In genomic region chr6:61326131-61326530, GRCm38 (mm10) we compare ENCODE assay signal across 24 mouse cellular contexts.
DNase-seq lines count a peak whose midpoint lies in the region; ATAC-seq lines count a peak whose summit lies in the region.
"Had no signal": no experiment of that assay in that cellular context is flagged by ENCODE, and none has a peak within 500 bp of the region (broad histone marks: within the 10 kb centered on the region; RNA-seq: fewer than 3 reads in every experiment).

No protein-coding gene starts in this region.

- no peaks in the 10 kb centered on the region for H3K4me1 ChIP-seq in heart, embryonic 16.5 days (ENCODE audit: control insufficient read depth, insufficient read depth, low read length)
- H3K4me1 ChIP-seq in hindbrain, embryonic 14.5 days (replicated peaks; ENCODE audit: control insufficient read depth, insufficient read depth, low read length) = peaks cover 5% of the 10 kb centered on the region; the same call in 1 of the 2 replicates
- peaks cover 10% of the 10 kb centered on the region for H3K4me1 ChIP-seq in midbrain, embryonic 16.5 days (ENCODE audit: control insufficient read depth, insufficient read depth, low read length)
- H3K4me1 ChIP-seq: embryonic facial prominence, embryonic 13.5 days; embryonic facial prominence, embryonic 15.5 days had no signal

- H3K36me3 ChIP-seq in heart, embryonic 16.5 days (ENCODE audit: control insufficient read depth, insufficient read depth) = no peaks in the 10 kb centered on the region
- H3K36me3 ChIP-seq in hindbrain, embryonic 14.5 days (replicated peaks; ENCODE audit: control insufficient read depth, insufficient read depth) = no peaks in the 10 kb centered on the region
- no peaks in the 10 kb centered on the region for H3K36me3 ChIP-seq in midbrain, embryonic 16.5 days (ENCODE audit: control insufficient read depth, insufficient read depth, low read length)
- H3K36me3 ChIP-seq: embryonic facial prominence, embryonic 13.5 days; embryonic facial prominence, embryonic 15.5 days; forebrain, embryonic 10.5 days; forebrain, embryonic 12.5 days had no signal

- no peak overlapping the region for H3K4me2 ChIP-seq in heart, embryonic 16.5 days (ENCODE audit: low read depth, low read length)
- no peak overlapping the region for H3K4me2 ChIP-seq in hindbrain, embryonic 14.5 days (replicated peaks)
- no peak overlapping the region for H3K4me2 ChIP-seq in midbrain, embryonic 16.5 days (ENCODE audit: low read length)
- H3K4me2 ChIP-seq: embryonic facial prominence, embryonic 13.5 days; embryonic facial prominence, embryonic 15.5 days; forebrain, embryonic 12.5 days had no signal

- no peak overlapping the region for H3K4me3 ChIP-seq in heart, embryonic 16.5 days (ENCODE audit: low read length)
- no peak overlapping the region for H3K4me3 ChIP-seq in hindbrain, embryonic 14.5 days (replicated peaks; ENCODE audit: low read length)
- H3K4me3 ChIP-seq in midbrain, embryonic 16.5 days (ENCODE audit: low read depth, low read length) = no peak overlapping the region
- H3K4me3 ChIP-seq: embryonic facial prominence, embryonic 13.5 days; embryonic facial prominence, embryonic 15.5 days; erythroblast, embryonic 14.5 days; forebrain, embryonic 10.5 days; forebrain, embryonic 12.5 days had no signal

- intact Hi-C loops in heart, postnatal 14 days (cut with DNase I) = no loop called here

- WGBS in heart, embryonic 16.5 days = 74% methylated on average over 2 of the region's 2 CpGs
- WGBS in hindbrain, embryonic 14.5 days = 86% methylated on average over 2 of the region's 2 CpGs
- 76% methylated on average over 2 of the region's 2 CpGs for WGBS in midbrain, embryonic 16.5 days

- ATAC-seq in heart, embryonic 16.5 days (replicated peaks; ENCODE audit: extremely low read depth, insufficient read depth, low FRiP score) = peak; percentile 45; the same call in 1 of the 2 replicates
- ATAC-seq in inflammation-experienced regulatory T-cells, adult 6 months = no peak
- ATAC-seq in hindbrain, embryonic 14.5 days (ENCODE audit: low FRiP score) = no peak
- ATAC-seq in midbrain, embryonic 16.5 days = no peak
- ATAC-seq: forebrain, embryonic 14.5 days had no signal

- H3K9ac ChIP-seq in heart, embryonic 16.5 days (ENCODE audit: low read length) = no peak overlapping the region
- H3K9ac ChIP-seq in hindbrain, embryonic 14.5 days = no peak overlapping the region
- H3K9ac ChIP-seq in midbrain, embryonic 16.5 days (ENCODE audit: low read depth, low read length) = no peak overlapping the region
- H3K9ac ChIP-seq: embryonic facial prominence, embryonic 13.5 days; embryonic facial prominence, embryonic 15.5 days; forebrain, embryonic 12.5 days had no signal

- DNase-seq in heart, postnatal 14 days = no peak
- peak; percentile 83 for DNase-seq in thymus, postnatal 0 days (ENCODE audit: low spot score)
- peak; percentile 54 for DNase-seq in thymus, postnatal 14 days
- peak; percentile 27 for DNase-seq in thymus, postnatal 4 days
- no peak for DNase-seq in hindbrain, embryonic 14.5 days (ENCODE audit: low spot score)
- DNase-seq: adrenal gland, adult 2 months; adrenal gland, postnatal 10 days; adrenal gland, postnatal 25 days; cerebellum, adult 11 months; cerebellum, adult 18-20 months; cerebellum, adult 8-10 months; cerebellum, adult 9-11 months; cerebellum, postnatal 14 days; cerebellum, postnatal 36 days; embryo, embryonic 11 days had no signal

- H3K9me3 ChIP-seq in heart, embryonic 16.5 days (replicated peaks; ENCODE audit: control insufficient read depth, low read length) = no peaks in the 10 kb centered on the region
- H3K9me3 ChIP-seq in hindbrain, embryonic 14.5 days (ENCODE audit: control insufficient read depth, low read length) = no peaks in the 10 kb centered on the region
- no peaks in the 10 kb centered on the region for H3K9me3 ChIP-seq in midbrain, embryonic 16.5 days (replicated peaks; ENCODE audit: control insufficient read depth, low read length, poor library complexity, severe bottlenecking)
- H3K9me3 ChIP-seq: embryonic facial prominence, embryonic 13.5 days; embryonic facial prominence, embryonic 15.5 days; forebrain, embryonic 10.5 days; forebrain, embryonic 12.5 days had no signal

- H3K27ac ChIP-seq in heart, embryonic 16.5 days (ENCODE audit: low read length) = no peak overlapping the region
- H3K27ac ChIP-seq in hindbrain, embryonic 14.5 days = no peak overlapping the region
- H3K27ac ChIP-seq in midbrain, embryonic 16.5 days (ENCODE audit: low read length) = no peak overlapping the region
- H3K27ac ChIP-seq: embryonic facial prominence, embryonic 13.5 days; embryonic facial prominence, embryonic 15.5 days; forebrain, embryonic 10.5 days; forebrain, embryonic 12.5 days had no signal

- H3K27me3 ChIP-seq in heart, embryonic 16.5 days (ENCODE audit: control insufficient read depth, insufficient read depth, low read length) = no peaks in the 10 kb centered on the region
- H3K27me3 ChIP-seq in hindbrain, embryonic 14.5 days (ENCODE audit: control insufficient read depth, insufficient read depth, low read length) = no peaks in the 10 kb centered on the region
- no peaks in the 10 kb centered on the region for H3K27me3 ChIP-seq in midbrain, embryonic 16.5 days (ENCODE audit: control insufficient read depth, insufficient read depth, low read depth, low read length)
- H3K27me3 ChIP-seq: embryonic facial prominence, embryonic 13.5 days; embryonic facial prominence, embryonic 15.5 days; forebrain, embryonic 12.5 days had no signal

Comparison
In these comparisons a context has a peak if more than half of its experiments do, and no peak if none do; other contexts are left out.
1. DNase-seq: peak in thymus, postnatal 0 days (single experiment), thymus, postnatal 14 days (single experiment) and thymus, postnatal 4 days (single experiment); none in heart, postnatal 14 days (0 of 2) and hindbrain, embryonic 14.5 days (single experiment).